In genomic region chr12:102248104-102248503, GRCm38 (mm10) we compare ENCODE assay signal across 17 mouse cellular contexts. TPM values are rescaled to one million over a fixed set of nuclear protein-coding genes. Genes with fewer than 3 reads are reported as not detected.
DNase-seq lines count a peak whose midpoint lies in the region; TF ChIP-seq lines count a peak whose summit lies in the region.
"Had no signal": no experiment of that assay in that cellular context is flagged by ENCODE, and none has a peak within 500 bp of the region (broad histone marks: within the 10 kb centered on the region; RNA-seq: fewer than 3 reads in every experiment).

No protein-coding gene starts in this region.

- H3K4me1 ChIP-seq in heart, adult 2 months (ENCODE audit: control insufficient read depth, insufficient read depth, low read length) = no peaks in the 10 kb centered on the region
- H3K4me1 ChIP-seq: heart, embryonic 12.5 days had no signal

- no peaks in the 10 kb centered on the region for H3K79me2 ChIP-seq in heart, adult 2 months (replicated peaks; ENCODE audit: control insufficient read depth, insufficient read depth, low read length)

- TF ChIP-seq POLR2A in heart, adult 2 months (IDR thresholded peaks at IDR 0.05; ENCODE audit: insufficient read depth, low read depth, low read length) = no peak

- no peak for TF ChIP-seq CTCF in left cerebral cortex, adult 2 months (IDR thresholded peaks at IDR 0.05)
- no peak for TF ChIP-seq CTCF in heart, adult 2 months (IDR thresholded peaks at IDR 0.05)

- peak overlapping the region; percentile 57; the same call in 1 of the 2 replicates for H3K27ac ChIP-seq in left cerebral cortex, adult 2 months
- no peak overlapping the region for H3K27ac ChIP-seq in heart, adult 2 months
- H3K27ac ChIP-seq: embryonic facial prominence, embryonic 12.5 days; forebrain, embryonic 15.5 days; hindbrain, embryonic 10.5 days; hindbrain, embryonic 14.5 days had no signal

- H3K27me3 ChIP-seq in heart, adult 2 months (ENCODE audit: control insufficient read depth, insufficient read depth, low read length) = no peaks in the 10 kb centered on the region
- H3K27me3 ChIP-seq: embryonic facial prominence, embryonic 12.5 days; forebrain, embryonic 15.5 days; heart, embryonic 12.5 days had no signal

- no peaks in the 10 kb centered on the region for H3K36me3 ChIP-seq in heart, adult 2 months (ENCODE audit: control insufficient read depth, insufficient read depth, low read length)
- H3K36me3 ChIP-seq: embryonic facial prominence, embryonic 12.5 days; forebrain, embryonic 15.5 days; heart, embryonic 12.5 days; hindbrain, embryonic 10.5 days had no signal

- no peak overlapping the region for H3K9ac ChIP-seq in heart, adult 2 months (ENCODE audit: low read depth, low read length)
- H3K9ac ChIP-seq: embryonic facial prominence, embryonic 12.5 days; forebrain, embryonic 15.5 days; heart, embryonic 12.5 days; hindbrain, embryonic 14.5 days had no signal

- peak; percentile 26 to 66 for DNase-seq in frontal cortex, adult 2 months (ENCODE audit: extremely low spot score in 1 of 2, low spot score in 1 of 2)
- DNase-seq in frontal cortex, postnatal 14 days (ENCODE audit: low spot score in 2 of 2) = no peak
- DNase-seq in left cerebral cortex, adult 2 months (ENCODE audit: extremely low spot score in 1 of 2, low spot score in 2 of 2) = peak in 1 of 2 experiments; percentile 43
- no peak for DNase-seq in left cerebral cortex, postnatal 10 days (ENCODE audit: extremely low spot score in 1 of 2, low spot score in 2 of 2)
- peak; percentile 25 for DNase-seq in right cerebral cortex, postnatal 25 days
- DNase-seq in right cerebral cortex, postnatal 4 days = no peak
- DNase-seq in heart, adult 2 months = no peak
- DNase-seq: adrenal gland, postnatal 10 days; cerebellum, adult 11-12 months; cerebellum, adult 9-10 months; cerebellum, postnatal 25 days; gastrocnemius, postnatal 14 days had no signal

- 92% methylated on average over 6 of the region's 6 CpGs for WGBS in heart, adult 2 months

- intact Hi-C loops in left cerebral cortex, adult 2 months (cut with DNase I) = no loop called here
- intact Hi-C loops in left cerebral cortex, postnatal 10 days (cut with DNase I) = no loop called here
- intact Hi-C loops in heart, adult 2 months (cut with DNase I) = no loop called here

- no peak overlapping the region for H3K4me3 ChIP-seq in left cerebral cortex, adult 2 months
- no peak overlapping the region for H3K4me3 ChIP-seq in heart, adult 2 months
- H3K4me3 ChIP-seq: embryonic facial prominence, embryonic 12.5 days; forebrain, embryonic 15.5 days; heart, embryonic 12.5 days; hindbrain, embryonic 10.5 days had no signal

- no peak for TF ChIP-seq EP300 in heart, adult 2 months (IDR thresholded peaks at IDR 0.05; ENCODE audit: insufficient read depth, low read depth, low read length)

RNA-seq across cellular contexts. Expression of gene Rin3, which starts 34.7 kb away (rescaled TPM):
- 1.5 and 1.7 TPM in 2 replicates for polyA plus RNA-seq in frontal cortex, adult 2 months (2012; rRNA removed)
- total RNA-seq in left cerebral cortex, adult 2 months (2021) = 1 to 10 TPM; 3.8 to 5.9 TPM
- 1 to 10 TPM; 3.7 to 3.8 TPM for total RNA-seq in left cerebral cortex, postnatal 10 days (2021)
- 10 to 100 TPM; 14.7 to 25.3 TPM for total RNA-seq in heart, adult 2 months (2021)
- 6.1 and 10.3 TPM in 2 replicates for polyA plus RNA-seq in heart, adult 2 months (2012; rRNA removed)

Comparison
In these comparisons a context has a peak if more than half of its experiments do, and no peak if none do; other contexts are left out.
1. DNase-seq: peak in frontal cortex, adult 2 months (2 of 2) and right cerebral cortex, postnatal 25 days (single experiment); none in frontal cortex, postnatal 14 days (0 of 2), left cerebral cortex, postnatal 10 days (0 of 2), right cerebral cortex, postnatal 4 days (single experiment) and heart, adult 2 months (0 of 2).